Mouse (Mus musculus) mature B cell (primary cell): ENCODE data around the gene Galnt17.

Experiments
- in situ Hi-C: fragments of 300-500 bp; cut with MboI; formaldehyde crosslinking; loops from 2 replicates; pipeline ENCODE4 v1.14.3; 2019

Galnt17 gene

DNA sequence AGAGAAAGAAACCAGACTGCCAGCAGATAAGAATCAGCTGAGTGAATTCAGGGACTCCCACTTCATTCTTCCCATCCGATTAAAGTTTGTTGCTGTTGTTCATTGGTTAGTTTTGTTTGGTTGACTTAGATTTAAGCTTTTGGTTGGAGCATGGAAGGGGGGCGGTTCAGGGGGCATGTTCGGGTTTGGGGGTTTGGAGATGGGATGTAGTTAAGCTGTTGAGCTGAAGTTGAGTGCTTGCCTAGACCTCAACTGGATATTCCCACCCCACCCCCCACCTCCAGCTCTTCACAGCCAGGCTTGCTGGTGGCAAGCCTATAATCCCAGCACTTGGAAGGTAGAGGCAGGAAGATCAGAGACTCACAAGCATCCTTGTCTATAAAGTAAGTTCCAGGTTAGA, at the start of gene Galnt17:
Gene Galnt17 (minus strand): TSS at position 101 of the 400 bp plus-strand sequence.
- in situ Hi-C loops: no loop called here

DNA sequence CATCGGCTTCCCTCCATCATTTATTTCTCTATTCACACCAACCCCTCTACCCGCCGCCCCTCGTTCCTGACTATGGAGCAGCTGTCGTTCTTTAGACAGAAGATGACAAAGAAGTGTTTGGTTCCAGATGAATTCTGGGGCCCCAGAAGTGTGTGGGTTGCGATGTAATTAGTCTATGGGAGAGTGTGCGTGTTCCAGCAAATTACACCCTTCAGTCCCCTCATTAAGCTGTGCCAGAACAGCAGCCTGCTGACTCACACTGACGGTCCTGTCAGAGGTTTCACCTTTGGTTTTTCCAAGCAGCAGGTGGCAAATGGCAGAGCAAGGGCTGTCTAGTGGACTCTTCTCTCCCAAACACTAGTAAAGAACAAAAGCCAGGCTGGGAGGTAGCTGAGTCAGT, 26.2 kb upstream of the Galnt17 start:
- in situ Hi-C loops: no loop called here

DNA sequence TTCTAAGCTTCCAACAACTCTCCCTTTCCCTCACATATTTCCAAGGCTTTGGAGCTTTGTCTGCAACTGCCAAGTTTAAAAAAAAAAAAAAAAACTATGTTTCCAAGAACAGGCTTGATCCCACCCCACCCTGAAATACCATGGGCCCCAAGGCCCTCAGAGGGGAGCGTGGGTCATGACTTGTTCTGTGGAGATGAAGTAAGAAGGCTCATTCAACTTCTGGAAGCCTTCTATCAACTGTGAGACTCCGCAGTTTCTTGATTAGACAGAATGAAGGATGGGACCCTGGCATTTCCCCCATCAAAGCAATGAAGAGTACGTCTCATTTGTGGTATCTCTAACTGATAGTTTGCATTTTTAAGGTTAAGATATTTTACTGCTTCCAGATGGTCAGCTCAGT, 13.0 kb upstream of the Galnt17 start:
- in situ Hi-C loops: no loop called here

DNA sequence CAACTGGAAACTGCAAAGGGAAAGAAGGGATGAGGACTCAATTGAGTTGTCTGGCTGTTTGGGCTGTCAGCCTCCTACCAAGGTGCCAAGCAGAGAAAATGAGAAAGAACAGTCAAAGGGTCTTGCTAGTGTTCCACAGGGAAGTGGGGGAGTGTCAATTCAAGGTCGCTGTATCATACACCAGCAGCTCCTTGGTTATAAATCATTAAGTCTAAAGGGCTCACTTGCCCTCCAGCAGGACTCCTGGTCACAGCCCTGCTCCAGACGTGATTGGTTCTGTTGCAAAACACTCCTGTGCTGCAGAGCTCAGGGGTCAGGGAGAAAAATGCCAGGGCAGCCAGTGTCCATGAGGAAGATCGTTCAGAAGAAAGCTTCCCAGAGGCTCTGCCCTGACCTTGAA, 11.3 kb upstream of the Galnt17 start:
- in situ Hi-C loops: no loop called here

DNA sequence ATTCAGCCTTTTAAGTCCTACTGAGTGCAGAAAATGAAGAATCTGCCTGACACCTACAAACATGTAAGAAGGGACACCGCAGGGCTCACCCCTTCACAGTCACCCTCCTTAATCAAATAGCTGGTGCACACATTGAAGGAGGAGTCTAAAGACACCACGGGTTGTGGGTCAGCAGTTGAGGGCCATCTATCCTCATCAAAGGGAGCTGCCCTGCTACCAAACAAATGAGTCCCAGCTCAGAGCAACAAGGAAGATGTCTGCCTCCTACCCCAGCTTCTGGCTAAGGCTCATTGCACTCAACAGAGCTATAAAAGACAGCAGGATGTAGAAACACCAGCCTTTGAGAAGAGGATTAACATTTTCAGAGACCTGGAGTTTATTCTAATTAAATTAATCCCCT, 10.8 kb upstream of the Galnt17 start:
- in situ Hi-C loops: no loop called here

DNA sequence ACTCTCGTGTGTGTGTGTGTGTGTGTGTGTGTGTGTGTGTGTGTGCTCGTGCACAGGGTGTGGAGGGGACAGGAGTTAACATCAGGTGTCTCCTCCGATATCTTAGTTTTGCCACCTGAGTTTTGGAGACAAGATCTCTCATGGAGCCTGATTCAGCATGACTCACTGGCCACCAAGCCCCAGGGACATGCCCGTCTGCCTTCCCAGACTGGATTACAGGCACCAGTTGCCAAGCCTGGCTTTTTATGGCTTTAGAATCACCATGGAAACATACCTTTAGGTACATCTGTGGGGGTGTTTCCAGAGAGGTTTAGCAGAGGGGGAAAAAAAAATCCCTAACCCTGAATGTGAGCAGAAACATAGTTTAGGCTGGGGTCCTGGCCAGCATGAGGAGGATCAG, 6.7 kb upstream of the Galnt17 start:
- in situ Hi-C loops: no loop called here

DNA sequence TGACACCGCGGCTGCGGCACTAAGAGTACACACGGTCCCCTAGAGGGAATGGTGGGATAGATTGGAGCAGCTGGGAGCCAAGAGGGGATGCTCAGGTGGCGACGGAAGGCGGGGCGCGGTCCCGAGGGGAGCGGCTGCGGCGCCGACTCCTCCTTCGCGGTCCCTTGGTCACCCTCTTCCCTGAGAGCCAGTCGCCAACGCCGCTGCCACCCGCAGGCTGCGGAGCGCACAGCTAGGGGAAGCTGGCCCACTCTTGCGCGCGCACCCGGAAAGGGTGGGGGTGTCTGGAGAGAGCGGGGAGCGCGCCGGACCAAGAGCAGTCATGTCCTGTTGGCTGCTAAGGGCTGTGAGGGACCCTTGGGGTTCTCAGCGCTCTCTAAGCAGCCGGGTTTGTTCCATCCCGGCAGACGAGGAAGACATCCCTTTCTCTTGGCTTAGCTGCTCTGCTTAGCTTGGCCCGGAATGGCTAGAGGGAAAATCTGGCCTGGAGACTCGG, 593 bp downstream of the Galnt17 start:
- in situ Hi-C loops: no loop called here

DNA sequence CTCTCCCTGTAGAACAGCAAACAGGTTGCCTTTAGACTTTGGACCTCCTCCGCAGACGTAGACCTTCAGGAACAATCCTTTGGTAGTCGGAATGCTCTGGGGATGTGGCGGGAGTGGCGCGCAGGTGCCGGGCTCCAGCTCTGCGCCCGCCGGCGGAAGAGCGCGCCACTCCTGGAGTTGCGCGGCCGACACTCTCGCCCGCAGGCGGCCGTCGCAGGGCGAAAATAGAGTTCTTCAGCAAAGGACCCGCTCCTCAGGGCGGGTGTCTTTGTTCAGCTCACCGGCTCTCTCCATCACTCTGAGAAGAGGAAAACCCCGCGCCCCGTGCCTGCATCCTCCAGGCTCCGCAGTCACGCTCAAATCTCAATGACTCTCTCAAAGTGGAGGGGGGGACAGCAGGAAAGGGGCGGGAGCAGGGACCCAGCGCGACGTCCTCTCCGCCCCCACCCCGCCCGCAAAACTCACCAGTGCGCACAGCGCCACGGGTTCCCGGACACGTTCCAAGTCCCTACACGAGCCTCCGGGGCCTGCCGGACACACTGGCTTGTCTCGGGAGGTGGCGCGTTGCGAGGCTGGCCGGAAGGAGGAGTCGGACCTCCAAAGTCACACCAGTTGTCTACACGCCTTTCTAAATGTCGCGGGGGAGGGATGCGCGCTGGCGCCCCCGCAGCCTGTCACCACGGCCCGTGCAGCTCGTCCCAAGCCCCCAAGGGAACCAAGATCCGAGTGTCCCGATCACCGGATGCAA, 1.2 kb downstream of the Galnt17 start:
- in situ Hi-C loops: no loop called here

DNA sequence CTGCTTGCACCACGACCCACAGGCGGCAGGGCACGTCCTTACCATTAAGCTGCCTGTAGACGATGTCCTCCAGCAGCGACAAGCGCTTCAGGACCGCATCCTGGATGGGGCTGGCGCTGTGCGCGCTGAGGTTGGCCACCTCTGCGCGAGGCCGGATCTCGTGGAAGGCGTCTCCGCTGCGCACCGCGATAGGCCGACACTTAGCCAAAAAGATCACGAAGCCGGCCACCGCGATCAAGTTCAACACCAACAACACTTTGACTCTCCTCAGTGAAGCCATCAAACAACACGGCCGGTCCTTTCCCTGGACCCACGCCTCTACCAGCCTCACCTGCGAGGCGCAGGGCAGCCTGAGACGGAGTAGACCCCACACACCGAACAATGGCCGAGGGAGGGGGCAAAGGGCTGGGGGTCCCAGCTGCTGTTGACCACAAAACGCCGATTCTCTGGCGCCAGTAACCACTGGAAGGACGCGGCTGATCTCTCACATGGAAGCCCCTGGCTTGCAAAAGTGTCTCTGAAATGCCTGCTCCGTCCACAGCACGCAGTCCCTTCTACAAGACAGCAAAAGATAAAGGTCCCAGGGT, 1.9 kb downstream of the Galnt17 start:
- in situ Hi-C loops: no loop called here

DNA sequence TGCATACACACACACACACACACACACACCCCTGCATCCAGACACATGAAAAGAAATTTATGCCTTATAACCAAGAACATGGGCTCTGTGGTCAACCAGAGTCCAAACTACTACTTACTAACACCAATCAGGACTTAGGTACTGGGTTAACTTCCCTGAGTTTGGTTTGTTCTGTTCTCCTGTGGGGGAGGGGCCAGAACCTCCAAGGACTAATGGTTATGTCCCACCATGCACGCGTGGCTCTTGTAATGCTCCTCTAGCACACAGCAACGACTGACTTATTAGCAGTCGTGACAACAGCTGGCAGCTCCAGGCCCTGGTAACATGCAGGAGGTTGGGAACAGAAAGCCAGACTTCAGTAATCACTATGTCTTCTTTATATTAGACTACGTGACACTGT, 3.1 kb downstream of the Galnt17 start:
- in situ Hi-C loops: no loop called here

DNA sequence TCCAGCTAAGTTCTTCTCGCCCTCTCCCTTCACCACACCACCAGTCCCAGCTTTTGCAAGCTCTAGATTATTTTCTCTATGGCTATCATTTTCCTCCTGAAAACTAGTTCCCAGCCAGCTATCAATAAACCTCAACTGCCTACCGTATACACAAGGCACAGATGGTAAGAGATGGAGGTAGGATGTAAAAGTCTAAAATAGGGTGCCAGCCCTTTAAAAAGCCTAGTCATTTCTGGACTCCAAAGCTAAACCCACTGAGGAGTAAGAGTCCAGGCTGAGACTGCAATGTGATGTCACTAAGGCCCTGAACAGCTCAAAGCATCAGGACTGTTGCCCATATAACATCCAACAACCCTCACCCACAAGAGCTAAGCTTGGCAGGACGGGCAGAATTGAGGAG, 6.8 kb downstream of the Galnt17 start:
- in situ Hi-C loops: no loop called here

DNA sequence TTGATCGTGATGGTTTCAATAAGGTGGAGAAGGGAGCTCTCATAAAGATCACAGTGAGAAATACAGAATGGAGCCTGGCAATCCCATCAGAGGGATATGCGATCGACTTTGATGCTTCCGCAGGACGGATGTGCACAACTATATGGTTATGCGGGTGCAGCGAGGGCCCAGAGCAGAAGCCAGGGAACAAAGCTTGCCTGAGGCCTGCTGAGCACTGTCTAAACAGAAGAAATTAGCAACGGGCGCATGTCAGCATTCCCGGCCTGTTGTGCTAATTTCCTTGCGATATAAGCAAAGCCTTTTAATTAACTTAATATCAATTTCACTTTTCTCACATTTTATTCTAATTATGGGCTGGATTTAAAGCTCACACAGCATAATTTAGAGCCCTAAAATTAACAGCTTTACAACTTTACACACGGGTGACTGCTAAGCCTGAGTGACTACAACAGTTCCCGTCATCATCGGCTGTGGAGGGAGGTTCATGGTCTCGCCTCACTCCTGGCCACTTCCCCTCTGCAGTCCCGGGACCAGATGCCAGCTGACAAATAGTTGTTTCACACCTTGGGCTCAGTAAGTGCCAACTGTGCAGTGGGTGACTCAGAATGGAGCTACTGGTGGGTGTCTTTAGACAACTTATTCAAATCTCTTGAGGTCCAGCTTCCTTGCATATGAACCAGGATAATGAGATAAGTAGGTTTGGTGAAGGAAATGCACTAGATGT, 14.4 kb downstream of the Galnt17 start:
- in situ Hi-C loops: no loop called here

DNA sequence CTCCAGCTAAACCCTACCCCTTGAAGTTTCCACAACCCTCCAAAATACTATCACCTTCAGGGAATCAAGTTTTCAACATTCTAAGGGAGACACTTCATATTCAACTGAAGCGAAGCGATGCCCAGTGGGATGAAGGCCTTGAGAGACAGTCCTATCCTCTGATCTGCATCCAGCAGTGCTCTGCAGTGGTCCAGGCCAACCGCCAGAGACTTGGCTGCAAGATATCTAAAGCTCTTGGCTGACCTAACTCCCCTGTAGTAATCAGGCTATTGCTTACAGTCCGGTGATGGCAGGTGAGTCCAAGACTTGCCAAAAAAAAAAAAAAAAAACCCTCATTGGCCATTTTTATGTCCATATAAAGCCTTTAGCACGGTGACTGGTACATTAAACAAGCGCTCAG, 21.2 kb downstream of the Galnt17 start:
- in situ Hi-C loops: no loop called here

DNA sequence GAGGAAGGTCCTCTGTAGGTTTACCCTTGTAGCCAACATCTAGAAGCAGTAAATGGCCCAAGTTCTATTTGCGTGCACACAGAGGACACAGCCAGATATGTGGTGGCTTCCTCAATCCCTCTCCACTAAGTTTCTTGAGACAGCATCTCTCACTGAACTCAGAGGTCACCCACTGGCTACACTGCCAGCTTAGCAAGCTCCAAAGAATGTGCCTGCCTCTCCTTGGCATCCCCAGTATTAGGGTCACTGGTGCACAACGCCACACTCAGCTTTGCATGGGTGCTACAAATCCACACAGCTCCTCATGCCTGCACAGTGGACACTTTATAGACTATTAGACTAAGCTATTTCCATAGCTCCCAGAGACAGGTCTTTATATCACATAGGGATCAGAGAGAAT, 21.6 kb downstream of the Galnt17 start:
- in situ Hi-C loops: no loop called here

DNA sequence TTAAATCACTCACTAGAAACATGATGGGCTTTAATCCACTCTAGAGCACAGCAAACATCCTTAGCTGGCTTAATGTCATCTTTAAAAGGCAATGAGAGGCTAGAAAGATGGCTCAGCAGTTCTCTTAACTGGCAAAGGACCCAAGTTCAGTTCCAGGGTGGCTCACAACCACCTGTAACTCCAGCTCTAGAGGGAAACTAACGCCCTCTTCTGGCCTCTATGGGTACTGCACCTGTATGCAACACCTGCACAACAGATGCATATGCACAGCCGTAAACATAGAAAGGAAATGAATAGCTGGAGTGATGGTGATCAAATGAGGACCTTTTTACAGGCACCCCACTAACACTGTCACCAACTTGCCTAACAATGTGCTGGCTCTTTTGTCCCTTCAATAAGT, 27.9 kb downstream of the Galnt17 start:
- in situ Hi-C loops: no loop called here

DNA sequence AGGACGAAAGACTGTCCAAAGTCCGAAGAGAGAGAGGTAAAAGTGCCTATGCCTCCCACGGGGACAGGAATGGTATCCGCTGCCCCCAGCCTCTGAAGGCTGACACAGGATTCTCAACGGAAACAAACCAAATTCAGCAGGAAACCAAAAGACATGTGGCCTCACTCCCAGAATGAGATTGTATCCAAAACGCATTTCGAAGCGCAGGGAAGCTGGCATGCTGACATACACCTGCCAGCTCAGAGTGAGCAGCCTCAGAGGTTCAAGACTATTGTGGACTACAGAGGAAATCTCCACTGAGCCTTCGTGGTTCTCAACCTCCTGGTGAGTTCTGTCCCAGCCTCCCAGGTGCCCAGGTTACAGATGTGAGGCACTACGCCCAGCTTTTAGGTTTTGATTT, 29.0 kb downstream of the Galnt17 start:
- in situ Hi-C loops: no loop called here

DNA sequence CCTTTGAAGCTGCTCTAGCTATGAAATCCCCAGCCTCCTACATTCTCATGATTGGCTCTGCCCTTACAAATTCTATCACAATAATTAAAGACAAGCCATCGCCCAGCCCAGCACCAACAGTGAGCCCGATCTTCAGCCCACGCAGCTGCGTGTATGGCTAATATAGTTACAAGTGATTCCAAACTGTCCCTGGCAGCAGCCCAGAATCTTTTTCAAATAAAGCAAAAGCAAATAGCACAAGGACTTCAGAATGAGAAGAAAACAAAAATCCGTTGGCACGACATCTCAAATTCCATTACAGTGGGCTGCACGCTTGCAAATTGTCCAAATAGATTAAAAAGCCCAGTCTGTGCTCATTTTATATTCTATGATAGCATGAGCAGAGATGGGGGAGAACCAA, 31.1 kb downstream of the Galnt17 start:
- in situ Hi-C loops: no loop called here

DNA sequence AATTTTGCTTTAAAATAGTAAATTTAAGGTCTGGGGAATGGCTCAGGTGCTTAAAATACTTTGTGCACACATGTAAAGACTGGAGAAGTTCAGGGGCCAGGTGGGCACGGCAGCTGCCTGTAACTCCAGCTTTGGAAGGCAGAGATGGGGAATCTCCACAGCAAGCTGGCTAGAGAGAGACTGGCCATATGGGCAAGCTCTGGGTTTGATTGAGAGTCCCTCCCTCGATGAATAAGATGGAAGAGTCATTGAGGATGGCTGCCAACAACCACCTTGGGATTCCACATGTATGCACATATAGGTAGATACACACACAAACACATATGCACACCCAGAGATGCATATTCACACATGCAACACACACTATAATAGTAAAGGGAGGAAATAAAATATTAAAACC, 42.0 kb downstream of the Galnt17 start:
- in situ Hi-C loops: no loop called here

DNA sequence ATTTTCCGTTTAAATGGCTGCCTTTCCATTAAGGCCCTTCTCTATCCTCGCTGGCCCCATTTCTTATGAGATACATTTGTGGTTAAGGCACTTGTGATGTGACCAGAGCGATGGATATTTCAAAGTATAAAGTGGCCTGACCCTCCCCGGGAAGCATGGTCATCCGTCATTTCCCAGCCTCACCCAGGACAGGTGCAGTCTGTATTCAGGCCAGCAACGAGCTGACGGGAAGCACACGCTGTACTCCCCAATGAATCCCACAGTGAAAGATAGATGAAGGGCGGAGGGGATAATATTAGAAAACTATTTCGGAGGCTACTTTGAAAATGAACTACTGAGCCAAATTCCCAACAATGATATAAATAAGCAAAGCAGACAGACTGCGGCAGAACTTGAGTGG, 44.2 kb downstream of the Galnt17 start:
- in situ Hi-C loops: no loop called here

DNA sequence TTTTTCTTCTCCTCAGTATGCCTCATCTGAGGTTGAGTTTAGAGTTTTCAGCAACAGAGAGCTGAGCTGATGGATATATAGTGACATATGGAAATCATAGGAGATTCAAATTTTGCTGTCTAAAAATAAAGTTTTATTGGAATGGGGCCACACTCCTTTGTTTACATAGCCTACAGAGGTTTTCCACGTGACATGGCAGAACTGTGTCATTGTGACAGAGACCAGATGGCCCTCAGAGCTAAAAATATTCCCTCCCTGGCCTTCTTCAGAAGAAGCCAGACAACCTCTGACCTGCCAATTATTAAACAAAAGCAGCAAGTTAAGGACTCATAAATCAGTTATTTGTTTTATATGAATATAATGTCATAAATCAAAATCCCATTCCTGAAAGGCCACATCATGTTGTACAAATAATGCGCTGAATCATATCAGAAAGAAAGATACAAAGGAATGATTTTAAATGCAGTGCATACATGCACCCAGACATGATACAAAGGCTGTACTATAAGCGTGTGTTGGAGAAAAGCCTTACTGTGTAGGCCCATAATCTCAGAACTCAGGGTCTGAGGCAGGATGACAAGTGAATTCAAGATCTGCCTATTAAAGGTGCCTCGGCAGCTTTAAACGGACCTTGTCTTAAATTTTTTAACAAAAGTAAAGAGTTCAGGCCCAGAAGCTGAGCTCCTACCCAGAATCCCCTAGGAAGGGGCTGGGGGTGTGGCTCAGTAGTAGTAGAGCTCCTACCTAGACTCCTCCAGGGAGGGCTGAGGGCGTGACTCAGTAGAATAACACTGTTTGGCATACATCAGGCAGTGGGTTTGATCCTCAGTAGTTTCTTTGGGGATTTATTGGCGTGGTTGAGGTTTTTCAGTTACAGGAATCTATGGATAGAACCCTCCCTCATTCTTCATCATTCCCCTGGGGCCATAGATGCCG, 57.3 kb downstream of the Galnt17 start:
- in situ Hi-C loops: no loop called here

DNA sequence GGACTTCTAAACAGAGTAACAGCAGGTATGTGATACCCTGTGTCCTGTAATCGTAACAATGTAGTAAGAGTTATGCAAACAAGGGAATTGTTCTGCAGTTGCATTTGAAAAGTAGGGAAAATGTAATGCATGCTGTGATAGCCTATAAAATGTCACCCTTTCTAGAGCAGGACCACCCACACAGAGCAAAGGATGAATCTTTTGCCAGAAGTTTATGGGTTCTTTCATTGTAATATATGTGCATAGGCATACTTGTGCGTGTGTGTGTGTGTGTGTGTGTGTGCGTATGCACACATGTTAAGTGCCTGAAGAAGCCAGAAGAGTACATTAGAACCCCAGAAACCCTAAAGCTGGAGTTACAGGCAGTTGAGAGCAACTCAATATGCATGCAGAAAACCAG, 59.9 kb downstream of the Galnt17 start:
- in situ Hi-C loops: no loop called here

DNA sequence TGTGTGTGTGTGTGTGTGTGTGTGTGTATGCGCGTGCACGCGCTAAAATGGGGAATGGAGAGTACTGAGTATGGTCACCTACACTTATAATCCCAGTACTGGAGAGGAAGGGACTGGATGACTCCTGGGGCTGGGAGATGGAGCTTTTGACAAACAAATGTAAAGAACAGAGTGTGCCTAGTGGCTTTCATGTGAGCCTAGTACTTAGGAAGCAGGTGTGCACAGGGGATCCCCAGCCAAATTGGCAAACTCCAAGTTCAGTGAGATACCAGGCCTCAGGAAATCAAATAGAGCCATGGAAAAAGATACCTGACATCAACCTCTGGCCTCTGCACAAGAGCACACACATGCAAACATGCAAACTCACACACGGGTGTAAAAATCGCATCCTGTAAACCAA, 61.7 kb downstream of the Galnt17 start:
- in situ Hi-C loops: no loop called here
